Mouse (Mus musculus) stomach, embryonic 16.5 days (tissue): ENCODE data around the gene Git2. TPM values are rescaled to one million over a fixed set of nuclear protein-coding genes. Genes with fewer than 3 reads are reported as not detected.

Experiments
- ATAC-seq: fragments of 200-750 bp; cut with Nextera tagmentation; 2 replicates; pipeline ENCODE4 v1.8.0; 2017; ENCODE audit warnings: moderate number of reproducible peaks, moderate TSS enrichment; ENCODE audit not compliant: insufficient read depth, low FRiP score
- H3K27ac ChIP-seq: fragments of 300-500 bp; sonication (generic); 2 replicates; pipeline ENCODE4 v1.5.1; 2014; ENCODE audit warnings: low read length
- H3K27me3 ChIP-seq: fragments of 300-500 bp; sonication (generic); 2 replicates; pipeline ENCODE4 v1.6.1; 2014; ENCODE audit warnings: low read length, control low read depth, mixed read lengths; ENCODE audit not compliant: control insufficient read depth, insufficient read depth
- H3K36me3 ChIP-seq: fragments of 300-500 bp; sonication (generic); 2 replicates; pipeline ENCODE4 v1.6.1; 2014; ENCODE audit warnings: low read length; ENCODE audit not compliant: control insufficient read depth, insufficient read depth
- H3K4me1 ChIP-seq: fragments of 300-500 bp; sonication (generic); 2 replicates; pipeline ENCODE4 v1.6.1; 2014; ENCODE audit warnings: low read length, control low read depth, mixed read lengths; ENCODE audit not compliant: control insufficient read depth, insufficient read depth
- H3K4me2 ChIP-seq: fragments of 300-500 bp; sonication (generic); 2 replicates; pipeline ENCODE4 v1.6.1; 2014; ENCODE audit warnings: low read depth, low read length, mixed read lengths
- H3K4me3 ChIP-seq: fragments of 300-500 bp; sonication (generic); replicated peaks from 2 replicates; pipeline ENCODE4 v1.5.1; 2014; ENCODE audit warnings: mild to moderate bottlenecking, low read length
- H3K9ac ChIP-seq: fragments of 300-500 bp; sonication (generic); 2 replicates; pipeline ENCODE4 v1.6.1; 2014; ENCODE audit warnings: low read length
- H3K9me3 ChIP-seq: fragments of 300-500 bp; sonication (generic); replicated peaks from 2 replicates; pipeline ENCODE4 v1.6.1; 2016; ENCODE audit warnings: low read length, control low read depth; ENCODE audit not compliant: control insufficient read depth
- WGBS: fragments of 180-500 bp; shearing (Covaris S2); extraction: QIAGEN DNeasy Blood & Tissue Kit; methylation state at CpG from one replicate; pipeline ENCODE4 v1.1.7; 2014; 5-methylcytosine and 5-hydroxymethylcytosine counted together
- polyA plus RNA-seq: library from polyadenylated mRNA; unstranded; fragments of >200 nt; fragmentation: Nextera tagmentation; extraction: Ambion mirVana; gene quantifications from 2 replicates; pipeline ENCODE4 v1.2.1, GENCODE M21; 2015

The Git2 gene
- 35.9 and 42.0 TPM in 2 replicates for polyA plus RNA-seq

- WGBS: under 1% methylated on average over 50 of the region's 63 CpGs
- peak within 1 kb of the TSS; percentile 91 for H3K27ac ChIP-seq
- no peak for ATAC-seq
Observed at GRCm38 (mm10) chr5:114775056-114775979, at the start of gene Git2. TSS of gene Git2 (minus strand) at chr5:114775517.

GRCm38 (mm10) chr5:114824197-114824596 is 48.9 kb upstream of the Git2 start:
- no peak overlapping the region for H3K4me3 ChIP-seq
- ATAC-seq: no peak
- H3K9me3 ChIP-seq: 0 out of 2 replicates have a peak, but pooled peaks cover 7% of the 10 kb centered on the region
- 26% methylated on average over 9 of the region's 9 CpGs for WGBS
- H3K4me2 ChIP-seq: no peak overlapping the region
- no peaks in the 10 kb centered on the region for H3K4me1 ChIP-seq
- H3K9ac ChIP-seq: no peak overlapping the region
- no peaks in the 10 kb centered on the region for H3K36me3 ChIP-seq
- no peaks in the 10 kb centered on the region for H3K27me3 ChIP-seq
- no peak overlapping the region for H3K27ac ChIP-seq

More at GRCm38 (mm10) chr5:114775056-114775979, at the start of gene Git2:
- H3K4me3 ChIP-seq: peak within 1 kb of the TSS; percentile 99
- H3K9me3 ChIP-seq: no peaks in the 10 kb centered on the region
- H3K4me2 ChIP-seq: peak within 1 kb of the TSS; percentile 96
- no peaks in the 10 kb centered on the region for H3K36me3 ChIP-seq
- peak within 1 kb of the TSS; percentile 96 for H3K9ac ChIP-seq
- H3K4me1 ChIP-seq: peaks cover 19% of the 10 kb centered on the region
- H3K27me3 ChIP-seq: no peaks in the 10 kb centered on the region

GRCm38 (mm10) chr5:114822796-114823688 is 47.7 kb upstream of the Git2 start, which contains the start of gene 1500011B03Rik:
TSS of gene 1500011B03Rik (minus strand) at chr5:114823468.
- Histone ChIP-seq H3K4me1 (no peaks in the 10 kb centered on the region), H3K27me3 (no peaks in the 10 kb centered on the region), H3K27ac (peak within 1 kb of the TSS; percentile 81), H3K36me3 (no peaks in the 10 kb centered on the region), H3K4me3 (peak within 1 kb of the TSS; percentile 78), H3K4me2 (peak within 1 kb of the TSS; percentile 55), H3K9ac (peak within 1 kb of the TSS; percentile 87), H3K9me3 (0 out of 2 replicates have a peak, but pooled peaks cover 7% of the 10 kb centered on the region)
- WGBS: 9% methylated on average over 53 of the region's 53 CpGs
- ATAC-seq: peak; percentile 86; the same call in 1 of the 2 replicates

- Histone ChIP-seq H3K27ac (no peak overlapping the region), H3K4me3 (no peak overlapping the region), H3K4me2 (no peak overlapping the region), H3K27me3 (no peaks in the 10 kb centered on the region), H3K9ac (no peak overlapping the region), H3K9me3 (0 out of 2 replicates have a peak, but pooled peaks cover 7% of the 10 kb centered on the region), H3K4me1 (no peaks in the 10 kb centered on the region), H3K36me3 (no peaks in the 10 kb centered on the region)
- ATAC-seq: no peak
- 77% methylated on average over 11 of the region's 11 CpGs for WGBS
Observed at GRCm38 (mm10) chr5:114818124-114818523, 42.8 kb upstream of the Git2 start.

GRCm38 (mm10) chr5:114816599-114816998 is 41.3 kb upstream of the Git2 start:
- H3K4me1 ChIP-seq: no peaks in the 10 kb centered on the region
- 55% methylated on average over 6 of the region's 6 CpGs for WGBS
- 0 out of 2 replicates have a peak, but pooled peaks cover 2% of the 10 kb centered on the region for H3K9me3 ChIP-seq
- no peak overlapping the region for H3K4me3 ChIP-seq
- no peak overlapping the region for H3K9ac ChIP-seq
- H3K36me3 ChIP-seq: no peaks in the 10 kb centered on the region
- ATAC-seq: no peak
- H3K4me2 ChIP-seq: no peak overlapping the region
- H3K27ac ChIP-seq: no peak overlapping the region
- H3K27me3 ChIP-seq: no peaks in the 10 kb centered on the region

- ATAC-seq: peak; percentile 94
- Histone ChIP-seq H3K4me1 (no peaks in the 10 kb centered on the region), H3K9ac (peak overlapping the region; percentile 88), H3K4me2 (peak overlapping the region; percentile 65), H3K27me3 (no peaks in the 10 kb centered on the region), H3K36me3 (no peaks in the 10 kb centered on the region), H3K4me3 (peak overlapping the region; percentile 93), H3K9me3 (no peaks in the 10 kb centered on the region), H3K27ac (peak overlapping the region; percentile 87)
- under 1% methylated on average over 50 of the region's 50 CpGs for WGBS
Observed at GRCm38 (mm10) chr5:114813525-114814181, 38.3 kb upstream of the Git2 start.

GRCm38 (mm10) chr5:114809826-114810225 is 34.5 kb upstream of the Git2 start:
- Histone ChIP-seq H3K9me3 (no peaks in the 10 kb centered on the region), H3K27me3 (no peaks in the 10 kb centered on the region), H3K27ac (no peak overlapping the region), H3K9ac (no peak overlapping the region), H3K4me3 (no peak overlapping the region), H3K4me1 (no peaks in the 10 kb centered on the region), H3K36me3 (no peaks in the 10 kb centered on the region), H3K4me2 (no peak overlapping the region)
- no peak for ATAC-seq
- WGBS: 86% methylated on average over 5 of the region's 5 CpGs

GRCm38 (mm10) chr5:114809181-114809756 is 34.0 kb upstream of the Git2 start:
- Histone ChIP-seq H3K4me2 (no peak overlapping the region), H3K27ac (no peak overlapping the region), H3K36me3 (0 out of 2 replicates have a peak, but pooled peaks cover 2% of the 10 kb centered on the region), H3K4me3 (no peak overlapping the region), H3K9me3 (no peaks in the 10 kb centered on the region), H3K9ac (no peak overlapping the region), H3K27me3 (no peaks in the 10 kb centered on the region), H3K4me1 (no peaks in the 10 kb centered on the region)
- ATAC-seq: no peak
- WGBS: 76% methylated on average over 10 of the region's 10 CpGs
